Mouse (Mus musculus) stomach, embryonic 16.5 days (tissue): ENCODE data around the gene Fpr2. TPM values are rescaled to one million over a fixed set of nuclear protein-coding genes. Genes with fewer than 3 reads are reported as not detected.
A peak's percentile ranks its signal among the peaks of the same experiment; 100 is the strongest.

ENCODE experiments used
- ATAC-seq: fragments of 200-750 bp; cut with Nextera tagmentation; 2 replicates; pipeline ENCODE4 v1.8.0; 2017; ENCODE audit warnings: moderate number of reproducible peaks, moderate TSS enrichment; ENCODE audit not compliant: insufficient read depth, low FRiP score
- H3K27ac ChIP-seq: fragments of 300-500 bp; sonication (generic); 2 replicates; pipeline ENCODE4 v1.5.1; 2014; ENCODE audit warnings: low read length
- H3K27me3 ChIP-seq: fragments of 300-500 bp; sonication (generic); 2 replicates; pipeline ENCODE4 v1.6.1; 2014; ENCODE audit warnings: low read length, control low read depth, mixed read lengths; ENCODE audit not compliant: control insufficient read depth, insufficient read depth
- H3K36me3 ChIP-seq: fragments of 300-500 bp; sonication (generic); 2 replicates; pipeline ENCODE4 v1.6.1; 2014; ENCODE audit warnings: low read length; ENCODE audit not compliant: control insufficient read depth, insufficient read depth
- H3K4me1 ChIP-seq: fragments of 300-500 bp; sonication (generic); 2 replicates; pipeline ENCODE4 v1.6.1; 2014; ENCODE audit warnings: low read length, control low read depth, mixed read lengths; ENCODE audit not compliant: control insufficient read depth, insufficient read depth
- H3K4me2 ChIP-seq: fragments of 300-500 bp; sonication (generic); 2 replicates; pipeline ENCODE4 v1.6.1; 2014; ENCODE audit warnings: low read depth, low read length, mixed read lengths
- H3K4me3 ChIP-seq: fragments of 300-500 bp; sonication (generic); replicated peaks from 2 replicates; pipeline ENCODE4 v1.5.1; 2014; ENCODE audit warnings: mild to moderate bottlenecking, low read length
- H3K9ac ChIP-seq: fragments of 300-500 bp; sonication (generic); 2 replicates; pipeline ENCODE4 v1.6.1; 2014; ENCODE audit warnings: low read length
- H3K9me3 ChIP-seq: fragments of 300-500 bp; sonication (generic); replicated peaks from 2 replicates; pipeline ENCODE4 v1.6.1; 2016; ENCODE audit warnings: low read length, control low read depth; ENCODE audit not compliant: control insufficient read depth
- WGBS: fragments of 180-500 bp; shearing (Covaris S2); extraction: QIAGEN DNeasy Blood & Tissue Kit; methylation state at CpG from one replicate; pipeline ENCODE4 v1.1.7; 2014; 5-methylcytosine and 5-hydroxymethylcytosine counted together
- polyA plus RNA-seq: library from polyadenylated mRNA; unstranded; fragments of >200 nt; fragmentation: Nextera tagmentation; extraction: Ambion mirVana; gene quantifications from 2 replicates; pipeline ENCODE4 v1.2.1, GENCODE M21; 2015

Fpr2 gene
- polyA plus RNA-seq, 1 experiment from 2014 or later = 2.2 TPM

DNA sequence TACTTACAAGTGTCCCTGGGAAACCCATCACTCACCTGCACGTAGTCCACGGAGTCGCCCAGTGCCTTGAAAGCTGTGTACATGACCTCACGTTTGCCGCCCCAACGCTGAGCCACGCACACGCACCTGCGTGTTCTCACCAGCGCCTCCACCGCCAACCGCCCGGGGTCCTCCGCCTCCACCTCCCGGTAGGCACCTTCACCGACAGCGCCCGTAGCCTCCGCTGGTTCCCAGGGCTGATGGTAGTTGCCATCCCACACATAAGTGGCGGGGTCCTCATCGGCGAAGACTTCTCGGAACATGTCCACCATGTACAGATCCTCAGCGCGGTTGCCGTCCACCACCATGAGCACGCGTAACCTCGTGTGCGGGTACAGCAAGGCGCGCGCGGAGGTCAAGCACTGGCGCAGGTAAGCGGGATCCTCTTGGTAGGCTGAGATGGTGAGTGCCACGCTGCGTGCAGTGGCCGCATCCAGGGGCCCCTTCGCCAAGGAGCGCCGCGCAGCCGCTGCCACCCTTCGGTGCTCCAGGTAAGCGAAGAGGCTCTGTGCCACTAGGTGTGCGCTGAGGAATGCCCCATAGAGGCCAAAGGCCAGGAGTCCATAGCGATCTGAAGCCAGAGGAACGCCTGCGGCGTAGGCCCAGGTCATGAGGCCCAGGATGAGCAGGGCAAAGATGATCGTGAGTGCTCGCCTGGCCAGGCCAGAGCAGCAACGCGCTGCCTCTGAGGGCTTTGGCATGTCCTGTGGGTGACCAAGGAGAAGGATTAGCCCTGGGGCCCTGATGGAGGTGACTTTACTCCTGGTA is 37.5 kb upstream of the Fpr2 start:
- Histone ChIP-seq H3K9ac (no peak overlapping the region), H3K9me3 (no peaks in the 10 kb centered on the region), H3K27me3 (no peaks in the 10 kb centered on the region), H3K36me3 (no peaks in the 10 kb centered on the region), H3K4me1 (no peaks in the 10 kb centered on the region), H3K4me3 (peak overlapping the region; percentile 5; the same call in 1 of the 2 replicates), H3K4me2 (peak overlapping the region; percentile 27; the same call in 1 of the 2 replicates), H3K27ac (no peak overlapping the region)
- ATAC-seq = peak; percentile 17; the same call in 1 of the 2 replicates
- WGBS = 33% methylated on average over 55 of the region's 55 CpGs

GRCm38 (mm10) chr17:17855064-17855838 is 32.4 kb upstream of the Fpr2 start, which contains the start of gene Has1:
Gene Has1, minus strand, starts transcription at chr17:17855205.
- WGBS = 29% methylated on average over 8 of the region's 8 CpGs
- Histone ChIP-seq H3K4me2 (no peak within 1 kb of the TSS), H3K27ac (no peak within 1 kb of the TSS), H3K27me3 (no peaks in the 10 kb centered on the region), H3K4me1 (no peaks in the 10 kb centered on the region), H3K36me3 (no peaks in the 10 kb centered on the region), H3K9me3 (no peaks in the 10 kb centered on the region), H3K9ac (no peak within 1 kb of the TSS), H3K4me3 (no peak within 1 kb of the TSS)
- peak; percentile 31; the same call in 1 of the 2 replicates for ATAC-seq

DNA sequence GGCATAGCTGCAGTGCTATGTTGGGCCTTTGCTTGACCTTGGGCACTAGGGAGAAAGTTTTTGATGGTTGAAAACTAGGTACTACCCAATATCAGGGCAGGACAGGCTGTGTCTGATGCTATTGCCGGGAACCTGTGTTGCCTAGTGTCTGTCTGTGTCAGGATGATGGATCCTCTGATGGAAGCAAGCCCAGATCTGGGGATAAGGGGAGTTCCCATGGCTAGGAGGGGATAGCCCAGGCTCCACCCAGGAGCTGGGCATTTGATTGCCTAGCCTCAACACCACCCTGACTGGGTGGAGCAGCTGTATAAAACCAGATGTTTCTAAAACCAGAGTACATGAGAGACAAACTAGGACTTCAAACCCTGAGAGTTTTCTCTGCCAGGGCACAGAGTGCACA is 31.0 kb upstream of the Fpr2 start:
- Histone ChIP-seq H3K36me3 (no peaks in the 10 kb centered on the region), H3K4me2 (no peak overlapping the region), H3K9ac (no peak overlapping the region), H3K27ac (no peak overlapping the region), H3K4me3 (no peak overlapping the region), H3K4me1 (no peaks in the 10 kb centered on the region), H3K9me3 (no peaks in the 10 kb centered on the region), H3K27me3 (no peaks in the 10 kb centered on the region)
- ATAC-seq = no peak; the same call in 1 of the 2 replicates
- 55% methylated on average over 1 of the region's 1 CpGs for WGBS

DNA sequence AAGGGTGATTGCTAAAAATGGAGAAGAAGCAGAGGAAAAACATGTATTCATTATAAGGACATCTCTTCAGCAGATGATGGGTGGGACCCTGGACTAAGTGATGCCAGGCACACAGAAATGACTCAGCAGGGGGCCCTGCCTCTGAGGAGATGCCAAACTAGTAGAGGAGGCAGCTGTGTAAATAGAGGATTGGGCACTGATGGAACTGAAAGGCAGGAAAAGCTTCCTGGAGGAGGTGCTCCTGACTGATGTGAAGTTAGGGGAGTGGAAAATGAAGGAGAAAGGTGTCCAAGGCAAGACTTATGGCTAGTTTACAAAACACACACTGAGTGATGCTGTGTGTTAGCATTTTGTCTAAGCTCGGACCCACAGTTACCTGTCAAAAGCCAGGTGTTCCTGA is 30.2 kb upstream of the Fpr2 start:
- Histone ChIP-seq H3K9ac (no peak overlapping the region), H3K4me3 (no peak overlapping the region), H3K27me3 (no peaks in the 10 kb centered on the region), H3K4me2 (no peak overlapping the region), H3K9me3 (no peaks in the 10 kb centered on the region), H3K4me1 (no peaks in the 10 kb centered on the region), H3K27ac (no peak overlapping the region), H3K36me3 (no peaks in the 10 kb centered on the region)
- no peak for ATAC-seq
- 60% methylated on average over 1 of the region's 1 CpGs for WGBS

GRCm38 (mm10) chr17:17860110-17860509 is 27.5 kb upstream of the Fpr2 start:
- Histone ChIP-seq H3K9me3 (no peaks in the 10 kb centered on the region), H3K27me3 (no peaks in the 10 kb centered on the region), H3K36me3 (no peaks in the 10 kb centered on the region; the same call in 1 of the 2 replicates), H3K4me3 (no peak overlapping the region), H3K4me2 (no peak overlapping the region), H3K4me1 (no peaks in the 10 kb centered on the region), H3K9ac (no peak overlapping the region), H3K27ac (no peak overlapping the region)
- WGBS = 85% methylated on average over 3 of the region's 3 CpGs
- no peak; the same call in 1 of the 2 replicates for ATAC-seq

DNA sequence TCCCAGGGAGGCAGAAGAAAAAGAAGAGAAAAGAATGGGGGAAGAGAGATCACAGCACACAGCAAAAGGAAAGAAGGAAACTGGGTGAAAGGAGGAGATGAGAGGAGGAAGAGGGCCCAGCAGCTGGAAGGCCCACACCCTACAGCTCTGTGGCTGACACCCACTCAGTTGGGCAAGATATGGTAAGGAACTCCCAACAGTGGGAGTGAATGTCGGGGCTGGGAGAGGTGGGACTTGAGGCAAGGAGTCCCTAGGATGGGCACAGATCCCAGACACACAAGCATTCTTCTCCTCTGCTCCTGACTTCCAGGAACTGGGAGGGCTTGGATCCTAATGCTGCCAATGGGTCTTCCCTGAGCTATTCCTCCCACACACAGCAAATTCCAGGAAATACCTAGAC is 25.3 kb upstream of the Fpr2 start:
- Histone ChIP-seq H3K27ac (no peak overlapping the region), H3K36me3 (no peaks in the 10 kb centered on the region; the same call in 1 of the 2 replicates), H3K9me3 (no peaks in the 10 kb centered on the region), H3K4me2 (no peak overlapping the region), H3K27me3 (no peaks in the 10 kb centered on the region), H3K4me3 (no peak overlapping the region), H3K4me1 (no peaks in the 10 kb centered on the region), H3K9ac (no peak overlapping the region)
- WGBS = 38% methylated on average over 1 of the region's 1 CpGs
- no peak for ATAC-seq

DNA sequence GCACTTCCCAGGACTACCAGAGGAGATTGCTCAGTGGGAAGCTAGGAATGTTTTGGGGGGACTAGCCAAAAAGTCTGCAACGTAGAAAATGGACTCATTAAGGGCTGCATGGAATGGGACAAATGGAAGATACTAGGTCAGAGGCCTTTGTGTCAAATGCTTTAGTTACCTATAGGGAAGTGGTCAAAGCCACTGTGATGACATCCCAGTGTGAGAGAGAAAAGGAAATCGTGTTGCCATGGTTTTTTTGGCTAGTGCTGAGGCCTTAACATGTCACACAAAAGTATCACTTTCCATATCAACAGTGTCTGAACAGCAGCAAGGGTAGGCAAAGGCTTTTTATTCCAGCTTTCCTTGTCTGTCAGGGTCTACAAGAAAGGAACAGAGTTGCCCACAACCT is 22.5 kb upstream of the Fpr2 start:
- Histone ChIP-seq H3K4me2 (no peak overlapping the region), H3K4me3 (no peak overlapping the region), H3K9me3 (no peaks in the 10 kb centered on the region), H3K36me3 (no peaks in the 10 kb centered on the region; the same call in 1 of the 2 replicates), H3K4me1 (no peaks in the 10 kb centered on the region), H3K27ac (no peak overlapping the region), H3K27me3 (no peaks in the 10 kb centered on the region), H3K9ac (no peak overlapping the region)
- ATAC-seq = no peak
- WGBS = 54% methylated on average over 2 of the region's 2 CpGs

GRCm38 (mm10) chr17:17866801-17867469 is 20.7 kb upstream of the Fpr2 start:
- no peak overlapping the region for H3K9ac ChIP-seq
- H3K36me3 ChIP-seq = no peaks in the 10 kb centered on the region; the same call in 1 of the 2 replicates
- H3K4me2 ChIP-seq = no peak overlapping the region
- no peaks in the 10 kb centered on the region for H3K9me3 ChIP-seq
- H3K4me1 ChIP-seq = no peaks in the 10 kb centered on the region
- H3K27me3 ChIP-seq = no peaks in the 10 kb centered on the region
- WGBS = 86% methylated on average over 11 of the region's 11 CpGs
- ATAC-seq = no peak
- no peak overlapping the region for H3K4me3 ChIP-seq
- H3K27ac ChIP-seq = no peak overlapping the region
